Mouse (Mus musculus) small intestine, adult 2 months (tissue): ENCODE results near the gene Gm4305. TPM values are rescaled to one million over a fixed set of nuclear protein-coding genes. Genes with fewer than 3 reads are reported as not detected.
"Not testable (repeated sequence)": the region's sequence is repeated elsewhere in the genome, so short reads cannot be mapped to it uniquely, and the experiment has no call there.

Experiments used
- H3K27ac ChIP-seq: fragments of 200-500 bp; 2 replicates; pipeline ENCODE4 v1.5.1; 2012; ENCODE audit warnings: low read depth, low read length, control low read depth, inconsistent platforms; ENCODE audit not compliant: insufficient read depth
- H3K27me3 ChIP-seq: fragments of 200-500 bp; 2 replicates; pipeline ENCODE4 v1.6.1; 2012; ENCODE audit warnings: mild to moderate bottlenecking, moderate library complexity, low read length, inconsistent platforms; ENCODE audit not compliant: control insufficient read depth, insufficient read depth
- H3K36me3 ChIP-seq: fragments of 200-500 bp; 2 replicates; pipeline ENCODE4 v1.6.1; 2012; ENCODE audit warnings: mild to moderate bottlenecking, low read length, control low read depth, inconsistent platforms; ENCODE audit not compliant: control insufficient read depth, insufficient read depth
- H3K4me1 ChIP-seq: fragments of 200-500 bp; 2 replicates; pipeline ENCODE4 v1.6.1; 2012; ENCODE audit warnings: low read length, inconsistent platforms, mixed read lengths; ENCODE audit not compliant: control insufficient read depth, insufficient read depth, insufficient read length
- H3K4me3 ChIP-seq: fragments of 200-500 bp; 2 replicates; pipeline ENCODE4 v1.5.1; 2012; ENCODE audit warnings: low read depth, mild to moderate bottlenecking, control low read depth, inconsistent platforms, low read length, moderate library complexity
- WGBS: fragments of 180-500 bp; shearing (Covaris S2); methylation state at CpG from one replicate; pipeline ENCODE4 v1.1.7; 2018; 5-methylcytosine and 5-hydroxymethylcytosine counted together
- polyA plus RNA-seq: library from polyadenylated mRNA; depleted of rRNA; stranded (reverse); fragments of >200 nt; gene quantifications from 2 replicates; pipeline ENCODE4 v1.2.3, GENCODE M21; 2012; rRNA removed

Gm4305 gene
- not detected in 2 replicates for polyA plus RNA-seq

- H3K27me3 ChIP-seq, H3K4me1 ChIP-seq, H3K27ac ChIP-seq, H3K36me3 ChIP-seq, H3K4me3 ChIP-seq: not testable (repeated sequence)
- no CpG with 5 or more reads among the region's 3 CpGs for WGBS
Measured at GRCm38 (mm10) chr10:100350793-100351192, at the start of gene Gm4305. Gene Gm4305 (plus strand): TSS chr10:100351093.

DNA sequence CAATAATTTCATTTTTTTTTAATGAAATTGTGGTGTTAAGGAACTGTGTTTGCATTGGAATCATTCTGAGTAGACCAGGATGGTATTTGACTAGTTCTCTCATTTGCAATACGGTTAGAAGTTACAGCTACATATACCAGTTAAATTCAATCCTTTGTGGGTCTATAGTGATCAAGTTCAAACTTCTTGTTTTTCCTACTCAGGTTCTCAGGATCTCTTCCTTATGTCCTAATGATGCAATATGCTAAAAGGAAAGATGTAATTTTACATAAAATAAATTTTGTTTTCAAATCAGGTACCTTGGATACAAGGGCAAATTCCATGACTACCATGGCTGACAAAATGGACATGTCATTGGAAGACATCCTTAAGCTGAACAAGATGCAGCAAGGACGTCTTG is 15.5 kb upstream of the Gm4305 start, which contains the start of gene Gm4301:
Gene Gm4301, plus strand, starts transcription at position 301 of the 400 bp plus-strand sequence.
- not testable (repeated sequence) for H3K27ac ChIP-seq, H3K27me3 ChIP-seq, H3K36me3 ChIP-seq, H3K4me3 ChIP-seq, H3K4me1 ChIP-seq
- WGBS = no CpG with 5 or more reads among the region's 2 CpGs

- not testable (repeated sequence) for H3K36me3 ChIP-seq, H3K4me3 ChIP-seq, H3K27me3 ChIP-seq, H3K27ac ChIP-seq, H3K4me1 ChIP-seq
- no CpG with 5 or more reads among the region's 3 CpGs for WGBS
Measured at GRCm38 (mm10) chr10:100340536-100340935, 10.4 kb upstream of the Gm4305 start, which contains the start of gene Gm4302. Gene Gm4302 (plus strand): TSS chr10:100340836.

- not testable (repeated sequence) for H3K27me3 ChIP-seq, H3K4me3 ChIP-seq, H3K27ac ChIP-seq, H3K36me3 ChIP-seq, H3K4me1 ChIP-seq
- no CpG with 5 or more reads among the region's 3 CpGs for WGBS
Measured at GRCm38 (mm10) chr10:100345672-100346071, 5.2 kb upstream of the Gm4305 start, which contains the start of gene Gm4303. Gene Gm4303 (plus strand): TSS chr10:100345972.

GRCm38 (mm10) chr10:100356841-100357240 is 5.9 kb downstream of the Gm4305 start:
- H3K4me1 ChIP-seq, H3K4me3 ChIP-seq, H3K27me3 ChIP-seq, H3K27ac ChIP-seq, H3K36me3 ChIP-seq: not testable (repeated sequence)
- 45% methylated on average over 2 of the region's 2 CpGs for whole genome bisulfite sequencing

DNA sequence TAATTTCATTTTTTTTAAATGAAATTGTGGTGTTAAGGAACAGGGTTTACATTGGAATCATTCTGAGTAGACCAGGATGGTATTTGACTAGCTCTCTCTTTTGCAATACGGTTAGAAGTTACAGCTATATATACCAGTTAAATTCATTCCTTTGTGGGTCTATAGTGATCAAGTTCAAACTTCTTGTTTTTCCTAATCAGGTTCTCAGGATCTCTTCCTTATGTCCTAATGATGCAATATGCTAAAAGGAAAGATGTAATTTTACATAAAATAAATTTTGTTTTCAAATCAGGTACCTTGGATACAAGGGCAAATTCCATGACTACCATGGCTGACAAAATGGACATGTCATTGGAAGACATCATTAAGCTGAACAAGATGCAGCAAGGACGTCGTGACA is 10.1 kb downstream of the Gm4305 start, which contains the start of gene Gm4307:
Gene Gm4307, plus strand, starts transcription at position 301 of the 400 bp plus-strand sequence.
- H3K4me1 ChIP-seq, H3K27me3 ChIP-seq, H3K36me3 ChIP-seq, H3K27ac ChIP-seq, H3K4me3 ChIP-seq: not testable (repeated sequence)
- WGBS = no CpG with 5 or more reads among the region's 3 CpGs

DNA sequence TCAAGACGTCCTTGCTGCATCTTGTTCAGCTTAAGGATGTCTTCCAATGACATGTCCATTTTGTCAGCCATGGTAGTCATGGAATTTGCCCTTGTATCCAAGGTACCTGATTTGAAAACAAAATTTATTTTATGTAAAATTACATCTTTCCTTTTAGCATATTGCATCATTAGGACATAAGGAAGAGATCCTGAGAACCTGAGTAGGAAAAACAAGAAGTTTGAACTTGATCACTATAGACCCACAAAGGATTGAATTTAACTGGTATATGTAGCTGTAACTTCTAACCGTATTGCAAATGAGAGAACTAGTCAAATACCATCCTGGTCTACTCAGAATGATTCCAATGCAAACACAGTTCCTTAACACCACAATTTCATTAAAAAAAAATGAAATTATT is 31.6 kb downstream of the Gm4305 start, which contains the start of gene Gm4312:
Gene Gm4312, minus strand, starts transcription at position 101 of the 400 bp plus-strand sequence.
- H3K36me3 ChIP-seq, H3K27me3 ChIP-seq, H3K27ac ChIP-seq, H3K4me3 ChIP-seq, H3K4me1 ChIP-seq: not testable (repeated sequence)
- WGBS = no CpG with 5 or more reads among the region's 2 CpGs

Other genes with a start within 250 kb of the Gm4305 start
- not detected in 2 replicates for gene Gm4301, start 15.4 kb upstream of the Gm4305 start, polyA plus RNA-seq
- not detected in 2 replicates for gene Gm4302, start 10.3 kb upstream of the Gm4305 start, polyA plus RNA-seq
- not detected in 2 replicates for gene Gm4303, start 5.1 kb upstream of the Gm4305 start, polyA plus RNA-seq
- gene Gm4307, start 10.2 kb downstream of the Gm4305 start, polyA plus RNA-seq = not detected in 2 replicates
- not detected in 2 replicates for gene Gm4312, start 31.5 kb downstream of the Gm4305 start, polyA plus RNA-seq
- 1.6 TPM in 2 replicates for gene Tmtc3, start 136.3 kb downstream of the Gm4305 start, polyA plus RNA-seq
- gene Cep290, start 136.5 kb downstream of the Gm4305 start, polyA plus RNA-seq = 0.06 TPM in 1 of 2 replicates, not detected in the other
- 0.30 and 1.2 TPM in 2 replicates for gene 4930430F08Rik, start 239.3 kb downstream of the Gm4305 start, polyA plus RNA-seq
- not detected in 2 replicates for gene 1700017N19Rik, start 239.4 kb downstream of the Gm4305 start, polyA plus RNA-seq